Mouse (Mus musculus): Measurements from ENCODE around the gene 2010111I01Rik.

Gene 2010111I01Rik

DNA sequence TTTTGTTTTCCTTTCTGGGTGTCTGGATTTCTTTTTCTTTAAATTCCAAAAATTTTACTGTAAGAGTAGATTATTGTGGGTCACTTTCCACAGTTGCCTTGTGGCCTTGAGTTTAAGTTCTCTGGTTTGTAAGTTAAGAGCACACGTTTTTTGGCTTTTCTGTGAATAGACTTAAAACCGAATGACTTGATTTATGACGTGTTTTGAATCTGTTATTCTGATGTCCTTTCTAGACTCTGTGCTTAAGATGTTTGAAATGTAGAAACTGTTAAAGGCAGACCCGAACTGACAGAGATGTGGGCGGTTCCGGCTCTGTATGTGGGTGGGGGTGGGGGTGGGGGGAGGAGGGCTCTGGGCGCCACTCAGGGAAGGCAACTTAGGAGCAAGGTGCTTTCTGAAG, 282.3 kb downstream of the 2010111I01Rik start:
- no peak for DNase-seq

DNA sequence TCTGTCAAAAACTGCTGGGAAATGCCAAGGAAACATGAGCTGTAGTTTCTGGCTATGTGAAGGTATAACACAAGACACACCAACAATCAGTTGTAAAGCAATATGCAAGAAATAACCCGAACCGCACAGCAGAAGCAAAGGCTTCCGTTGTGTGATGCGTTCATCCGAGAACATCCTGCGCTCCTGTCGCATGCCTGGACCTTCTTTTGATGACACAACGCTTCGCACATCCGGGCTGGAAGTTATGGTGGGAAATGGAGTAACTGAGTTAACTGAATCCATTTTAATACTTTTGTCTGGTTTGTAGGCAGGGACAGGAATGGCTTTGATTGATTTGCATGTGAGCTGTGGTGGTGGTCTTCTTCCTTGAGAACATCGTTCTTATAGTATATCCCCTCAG, 282.9 kb downstream of the 2010111I01Rik start:
- DNase-seq, result no peak

DNA sequence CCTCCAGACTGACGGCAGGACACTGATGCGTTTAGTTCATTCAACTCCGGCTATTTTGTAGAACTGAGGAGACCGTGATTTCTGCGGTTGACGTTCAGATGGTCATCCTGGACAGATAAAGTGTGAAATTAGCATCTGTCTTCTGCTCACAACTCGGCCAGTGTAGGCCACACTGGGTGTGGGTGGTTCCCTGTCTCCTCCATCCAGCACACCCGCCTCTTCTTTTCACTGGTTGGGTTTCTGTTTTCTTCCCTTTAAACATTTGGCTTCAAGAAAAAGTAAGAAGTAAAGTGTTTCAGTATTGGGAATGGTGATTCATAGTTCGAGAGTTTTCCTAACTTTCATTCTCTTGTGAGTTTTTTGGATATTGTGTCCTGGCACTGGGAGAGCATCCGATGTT, 283.6 kb downstream of the 2010111I01Rik start:
- no peak for DNase-seq

DNA sequence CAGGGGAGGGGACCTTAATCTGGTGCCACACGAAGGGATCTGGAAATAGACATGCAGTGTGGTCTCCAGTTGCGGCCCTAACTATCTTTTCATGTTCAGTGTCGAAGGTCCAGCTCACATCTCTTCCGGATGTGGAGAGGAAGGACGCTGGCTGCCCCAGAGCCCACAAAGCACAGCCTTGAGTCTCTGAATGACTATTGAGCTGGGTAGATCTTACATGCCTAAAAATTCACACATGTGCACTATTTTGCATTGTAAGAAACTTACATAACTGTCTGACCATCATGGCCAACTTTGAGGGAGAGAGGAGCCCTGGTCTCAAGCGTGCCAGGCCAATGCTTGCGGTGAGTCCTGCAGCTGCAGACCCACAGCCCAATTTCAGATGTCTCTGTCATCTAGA, 284.5 kb downstream of the 2010111I01Rik start:
- no peak for DNase-seq

DNA sequence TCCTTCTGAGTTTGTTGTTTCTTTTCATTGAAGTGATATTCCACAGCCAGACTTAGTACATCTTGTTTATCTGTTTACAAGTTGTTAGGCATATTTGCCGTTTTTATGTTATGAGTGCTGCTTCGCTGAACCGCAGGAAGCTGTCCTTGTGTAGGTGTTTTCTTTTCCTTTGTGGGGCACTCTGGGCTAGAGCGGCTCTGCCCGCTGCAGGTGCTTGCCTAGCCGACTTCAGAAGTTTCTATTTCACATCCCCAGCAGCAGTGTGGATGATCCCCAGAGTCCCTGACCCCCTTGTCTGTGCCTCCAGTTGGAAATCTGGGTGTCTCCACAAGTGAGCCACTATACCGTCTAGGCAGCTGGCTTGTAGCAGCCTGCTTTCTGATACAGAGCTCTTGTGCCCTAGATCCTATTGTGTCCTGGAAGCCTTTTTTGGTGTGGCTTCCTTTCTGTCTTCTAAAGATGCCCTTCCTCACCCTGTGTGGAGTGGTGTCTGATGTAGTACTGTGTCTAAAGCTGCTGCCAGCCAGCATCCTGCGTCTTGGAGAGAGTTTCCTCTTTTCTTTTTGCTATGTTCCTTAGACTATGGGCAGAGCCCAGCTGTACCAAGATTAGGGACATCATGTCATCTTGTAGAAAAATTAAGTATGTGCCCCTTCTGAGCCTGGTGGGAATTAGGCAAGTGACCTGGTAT, 285.2 kb downstream of the 2010111I01Rik start:
- DNase-seq, result no peak

DNA sequence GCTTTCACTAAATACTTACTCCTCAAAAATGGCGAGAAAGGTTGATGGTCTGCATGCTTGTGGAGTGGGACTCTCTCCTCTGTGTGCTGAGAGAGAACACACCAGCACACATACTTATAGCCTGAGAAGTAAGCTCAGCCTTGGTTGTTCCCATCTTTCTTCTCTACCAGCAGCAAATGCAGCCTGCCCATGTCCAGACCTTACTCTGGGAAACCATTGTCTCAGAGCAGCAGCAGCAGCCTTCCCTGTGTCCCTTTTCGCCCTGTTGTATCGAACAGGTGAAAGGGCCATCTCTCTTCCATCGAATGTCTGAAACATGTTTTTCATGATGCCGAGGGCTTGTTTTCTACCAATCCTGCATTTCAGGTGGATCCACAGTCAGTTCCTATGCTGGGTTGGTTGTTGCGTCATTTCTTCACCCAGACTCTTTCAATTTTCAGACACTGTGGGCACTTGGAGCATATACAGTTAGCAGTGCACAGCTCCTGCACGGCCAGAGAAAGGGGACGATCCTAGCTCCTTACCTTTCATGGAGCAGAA, 285.8 kb downstream of the 2010111I01Rik start:
- DNase-seq, result no peak

DNA sequence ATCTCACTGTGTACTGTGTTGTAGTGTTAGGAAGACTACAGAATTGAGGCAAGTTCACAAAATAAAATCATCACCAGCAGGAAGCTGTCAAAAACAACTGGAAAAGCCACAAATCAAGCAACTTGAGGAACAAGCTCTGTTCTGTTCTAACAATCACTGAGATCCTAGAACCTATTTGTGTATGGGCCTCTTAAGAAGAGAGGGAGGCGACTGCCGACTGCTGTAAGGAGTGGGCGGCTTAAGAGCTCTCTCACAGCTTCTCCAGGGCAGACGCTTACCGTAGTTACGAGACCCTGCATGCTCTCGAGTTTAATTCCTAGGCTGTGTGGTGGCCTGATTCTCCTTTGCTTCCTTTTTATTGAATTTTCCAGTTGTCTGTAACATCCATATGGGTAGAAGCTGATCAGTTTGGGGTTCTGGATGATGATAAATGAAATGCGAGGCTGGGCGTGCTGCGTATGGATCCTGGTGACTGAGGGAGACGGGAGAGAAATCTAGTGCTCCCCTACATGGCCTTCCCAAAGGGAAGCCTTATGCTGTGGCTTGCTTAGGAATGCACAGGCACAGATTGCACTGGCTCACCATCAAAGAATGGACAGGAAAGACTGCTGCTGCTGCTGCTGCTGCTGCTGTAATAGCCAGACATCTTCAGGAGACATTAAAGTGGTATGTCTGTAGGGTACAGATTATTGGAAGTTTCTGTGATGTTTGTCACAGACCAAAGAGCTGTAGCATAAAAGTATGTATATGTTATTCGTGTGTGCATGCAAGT, 286.6 kb downstream of the 2010111I01Rik start:
- no peak for DNase-seq

DNA sequence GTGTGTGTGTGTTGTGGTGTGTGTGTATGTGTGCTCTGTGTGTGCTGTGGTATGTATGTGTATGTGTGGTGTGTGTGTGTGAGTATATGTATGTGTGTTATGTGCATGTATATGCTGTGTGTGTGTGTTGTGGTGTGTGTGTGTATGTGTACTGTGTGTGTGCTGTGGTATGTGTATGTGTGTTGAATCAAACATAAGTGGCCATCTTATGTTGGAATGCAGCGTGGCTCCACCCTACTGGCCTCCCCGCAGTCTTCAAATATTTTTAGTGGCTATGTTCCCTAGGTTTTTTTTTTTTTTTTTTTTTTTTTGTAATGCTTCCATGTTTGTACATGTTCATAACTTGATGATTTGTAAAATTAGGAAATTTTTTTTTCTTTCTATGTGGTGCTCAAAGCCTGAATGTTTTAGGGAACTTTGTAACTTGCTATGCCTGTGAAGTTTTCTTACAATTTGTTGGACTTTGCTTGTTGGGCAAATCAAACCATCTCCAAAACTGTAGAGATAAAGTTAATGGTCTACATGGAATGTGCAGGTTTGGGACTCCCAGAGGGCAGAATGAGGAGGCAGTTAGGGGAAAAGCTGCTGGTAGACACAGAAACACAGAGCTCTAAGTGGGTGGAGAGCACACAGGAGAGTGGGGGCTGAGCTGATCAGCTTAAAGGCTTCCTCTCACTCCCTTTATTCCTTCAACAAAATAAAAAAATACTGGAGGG, 287.8 kb downstream of the 2010111I01Rik start:
- no peak for DNase-seq

DNA sequence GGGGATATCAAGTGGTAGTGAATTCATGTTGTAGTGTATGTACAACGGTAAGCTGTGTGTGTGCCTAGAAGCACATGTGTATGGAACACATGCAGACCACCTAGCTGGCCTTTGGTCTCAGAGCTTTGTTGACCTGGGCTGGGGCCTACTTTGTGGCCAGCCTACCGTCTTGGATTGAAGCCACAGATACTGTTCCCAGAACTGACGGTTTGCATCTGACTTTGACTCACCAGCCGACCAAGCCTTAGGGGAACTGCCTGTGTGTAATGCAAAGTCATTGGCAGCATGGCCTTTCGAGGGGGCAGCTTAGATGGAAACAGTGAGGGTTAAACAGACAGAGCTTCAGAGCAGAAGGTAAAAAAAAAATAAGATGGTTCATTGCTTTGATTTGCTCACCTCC, 288.5 kb downstream of the 2010111I01Rik start:
- DNase-seq, result no peak

DNA sequence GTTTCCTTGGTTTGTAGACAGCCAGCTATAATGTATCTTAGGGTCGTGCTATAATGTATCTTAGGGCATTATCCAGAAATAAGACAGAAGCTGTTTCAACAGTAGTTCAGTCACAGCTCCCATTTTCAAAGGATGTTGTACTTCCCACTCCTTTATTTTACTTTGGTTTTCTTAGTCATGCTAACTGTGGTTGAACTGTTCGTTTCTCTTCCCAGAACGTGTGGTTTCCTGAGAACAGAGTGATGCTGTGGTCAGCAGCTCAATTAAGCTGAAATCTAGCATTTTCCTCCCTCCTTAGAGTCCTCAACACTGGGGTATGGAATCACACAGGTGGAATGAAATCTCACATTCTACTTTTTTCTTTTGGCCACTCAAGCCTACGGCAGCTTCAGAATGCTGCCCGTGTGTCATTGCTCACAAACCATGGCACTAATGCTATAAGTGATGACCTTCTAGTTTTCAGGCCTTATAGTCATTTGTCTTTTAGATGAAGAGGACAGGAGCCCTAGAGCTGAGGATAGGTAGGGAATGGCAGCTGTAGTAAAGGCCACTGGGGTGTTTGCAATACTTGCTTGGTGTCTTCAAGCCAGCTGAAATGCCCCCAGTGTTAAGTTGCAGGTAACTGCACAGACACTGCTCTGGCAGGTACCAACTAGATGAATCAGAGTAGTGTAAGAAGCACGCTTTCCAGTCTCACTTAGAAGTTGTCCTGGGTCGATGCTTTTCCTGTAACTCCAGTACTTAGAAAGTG, 289.4 kb downstream of the 2010111I01Rik start:
- no peak for DNase-seq

DNA sequence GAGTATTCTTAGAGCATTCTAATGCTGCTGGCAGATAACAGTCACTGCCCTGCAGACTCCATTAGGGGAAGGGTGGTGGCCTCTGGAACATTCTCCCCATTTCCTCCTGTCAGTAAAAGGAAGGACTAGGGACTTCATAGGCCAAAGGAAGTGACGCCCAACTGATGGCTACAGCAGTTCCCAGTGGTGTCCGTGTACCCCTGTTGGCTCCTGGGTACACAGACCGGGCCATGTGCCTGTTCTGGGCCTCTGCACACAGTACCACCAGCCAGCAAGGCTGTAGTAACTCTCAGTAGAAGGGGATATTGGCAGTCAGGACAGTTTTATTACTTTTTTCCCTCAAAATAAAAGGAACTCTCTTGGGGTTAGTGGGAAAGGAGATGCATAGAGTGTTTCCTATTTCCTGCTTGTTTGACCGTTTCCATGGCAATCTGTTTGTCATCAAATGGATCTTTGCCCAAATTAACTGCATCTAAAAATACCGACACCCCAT, 290.9 kb downstream of the 2010111I01Rik start:
- no peak for DNase-seq

DNA sequence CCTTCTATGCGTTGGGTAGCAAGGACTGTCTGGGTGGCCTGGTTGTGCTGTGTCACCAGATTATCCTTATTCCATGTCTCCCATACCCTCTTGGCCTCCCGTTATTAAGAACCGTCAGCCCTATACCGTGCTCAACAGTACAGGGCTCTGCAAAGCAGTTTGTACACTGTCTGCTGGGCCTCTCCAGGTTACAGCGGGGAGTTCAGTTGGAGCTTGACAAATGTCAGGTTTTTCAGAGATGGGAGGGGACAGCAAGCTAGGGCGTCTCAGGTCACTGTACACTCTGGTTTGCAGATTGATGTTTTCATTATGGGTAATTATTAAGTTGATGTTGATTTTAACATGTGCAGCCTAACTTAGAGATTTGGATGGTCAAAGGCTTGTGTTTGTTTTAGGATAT, 291.5 kb downstream of the 2010111I01Rik start:
- no peak for DNase-seq

DNA sequence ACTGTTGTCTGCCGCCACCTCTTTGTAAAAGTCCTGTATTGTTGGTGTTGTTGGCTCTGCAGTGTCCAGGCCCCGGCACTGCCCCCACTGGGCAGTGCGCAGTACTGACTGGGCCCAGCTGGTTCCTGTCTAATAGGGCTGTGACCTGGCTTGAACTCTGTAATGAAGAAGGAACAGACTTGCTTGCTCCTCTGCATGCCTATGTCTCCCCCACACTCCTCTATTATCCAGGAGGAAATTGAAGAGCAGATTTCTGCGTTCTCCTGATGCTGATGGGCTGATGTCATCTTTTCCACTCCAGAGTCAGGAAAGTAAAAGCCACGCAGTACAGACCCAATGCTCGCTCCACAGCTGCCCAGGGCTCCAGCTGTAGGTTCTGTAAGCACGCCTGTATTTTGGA, 292.1 kb downstream of the 2010111I01Rik start:
- DNase-seq, result peak; percentile 46

DNA sequence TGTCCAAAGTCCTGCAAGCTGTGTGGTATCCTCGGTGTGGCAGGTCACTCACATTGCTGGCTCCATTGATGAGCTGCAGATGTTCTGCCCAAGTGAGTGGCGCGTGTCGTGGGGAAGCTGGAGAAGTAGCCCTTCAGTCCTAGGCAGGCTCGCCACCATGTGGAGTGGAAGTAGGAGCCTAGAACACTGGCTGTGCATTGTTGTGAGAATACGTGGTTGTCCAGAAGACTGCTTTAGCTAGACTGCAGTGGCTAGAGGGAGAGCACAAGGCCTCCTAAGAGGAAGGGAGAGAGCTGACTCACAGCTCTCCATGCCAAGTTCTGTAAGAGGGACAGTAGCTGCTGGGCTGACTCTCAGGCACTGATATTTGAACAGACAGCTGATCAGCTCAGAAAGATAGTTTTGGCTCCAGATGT, 293.5 kb downstream of the 2010111I01Rik start:
- DNase-seq, result no peak

DNA sequence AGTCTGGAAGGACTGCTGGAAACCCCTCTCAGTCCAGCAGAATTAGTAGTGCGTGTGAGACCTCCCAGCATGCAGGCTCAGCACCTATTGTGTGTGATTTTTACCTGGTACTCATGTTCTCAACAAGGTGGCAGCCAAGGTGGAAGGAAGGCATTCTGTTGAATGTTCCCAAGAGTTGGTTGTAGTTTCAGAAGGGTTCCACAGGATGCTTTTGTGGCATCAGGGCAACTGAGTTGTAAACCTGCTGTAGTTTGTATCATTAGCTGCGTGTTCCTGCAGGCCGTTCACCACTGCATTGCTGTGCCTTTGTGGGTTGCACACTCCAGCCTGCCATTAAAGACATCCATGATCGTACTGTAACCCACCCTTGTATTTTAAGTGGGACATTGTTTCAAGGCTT, 294.0 kb downstream of the 2010111I01Rik start:
- no peak for DNase-seq

DNA sequence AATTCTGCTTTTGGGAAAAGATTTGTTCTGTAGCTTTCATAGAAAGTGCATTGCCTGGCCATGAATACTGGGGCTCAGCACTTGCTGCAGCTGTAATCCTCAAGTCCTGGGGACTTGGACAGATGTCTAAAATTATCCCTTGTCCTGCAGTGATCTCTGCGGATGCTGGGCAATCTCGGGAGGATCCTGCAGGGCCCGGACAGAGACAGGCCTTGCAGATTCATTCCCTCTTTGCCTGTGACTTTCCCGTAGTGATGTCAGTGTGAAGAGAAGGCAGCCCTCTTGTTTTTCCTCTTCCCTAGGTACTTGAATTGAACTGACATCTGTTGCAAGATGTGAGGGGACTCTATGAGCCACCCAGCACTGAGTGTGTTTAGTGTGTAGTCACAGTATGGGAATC, 295.4 kb downstream of the 2010111I01Rik start:
- DNase-seq, result no peak

DNA sequence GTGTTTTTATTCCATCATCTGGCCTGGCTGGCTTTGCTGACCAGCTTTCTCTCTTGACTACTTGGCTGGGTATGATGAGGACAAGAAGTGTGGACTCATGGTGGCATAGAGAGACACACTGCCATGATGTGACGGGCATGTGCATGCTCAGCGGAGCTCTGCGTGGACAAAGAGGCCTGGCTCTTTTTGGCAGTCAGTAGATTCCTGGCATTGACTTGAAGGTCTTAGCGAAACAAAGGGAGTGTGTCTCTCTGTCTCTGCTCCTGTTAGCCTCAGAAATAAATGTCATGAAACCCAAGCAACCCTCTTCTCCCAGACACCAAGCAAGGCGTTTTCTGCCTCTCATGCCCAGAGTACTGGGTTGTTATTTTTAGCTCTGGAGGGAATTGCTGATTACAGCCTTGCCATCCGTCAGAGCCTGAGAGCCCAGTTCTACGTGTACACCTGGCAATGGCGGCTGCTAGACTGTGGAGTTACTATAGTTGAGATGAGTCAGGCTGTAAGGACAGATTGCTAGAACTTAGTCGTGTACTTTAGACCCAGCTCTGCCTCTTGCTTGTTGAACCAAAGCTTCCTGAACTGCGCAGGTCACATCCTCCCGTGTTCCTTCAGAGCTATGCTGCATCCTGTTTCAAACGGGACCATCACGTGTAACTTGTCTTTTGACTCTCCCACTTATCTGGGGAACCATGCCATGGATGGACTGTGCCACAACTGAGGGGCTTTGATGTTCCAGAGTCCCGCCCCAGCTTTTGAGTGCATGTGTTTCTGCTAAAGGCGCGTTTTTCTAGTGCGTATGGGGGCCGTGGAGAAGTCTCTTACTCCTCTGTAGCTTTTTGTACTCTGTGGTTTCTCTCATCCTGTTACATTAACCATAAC, 296.3 kb downstream of the 2010111I01Rik start:
- DNase-seq, result no peak

DNA sequence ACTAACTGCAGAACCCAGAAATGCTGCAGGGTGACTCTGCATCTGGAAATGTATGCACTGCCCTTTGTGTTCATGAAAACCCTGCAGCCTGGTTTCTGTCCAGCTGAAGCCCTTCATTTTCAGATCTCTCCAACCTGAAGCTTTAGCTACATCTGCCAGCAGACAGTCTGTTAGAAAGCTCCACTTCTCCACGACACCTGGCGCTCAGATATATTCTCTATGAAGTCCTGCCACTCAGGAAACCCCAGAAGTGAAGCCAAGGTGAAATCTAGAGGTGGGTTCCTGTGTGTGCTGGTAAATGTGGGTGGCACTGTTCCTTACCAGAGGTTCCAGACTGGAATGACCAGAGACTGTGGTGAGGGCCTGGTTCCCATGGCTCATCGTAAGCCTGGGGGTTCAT, 297.0 kb downstream of the 2010111I01Rik start:
- no peak for DNase-seq

DNA sequence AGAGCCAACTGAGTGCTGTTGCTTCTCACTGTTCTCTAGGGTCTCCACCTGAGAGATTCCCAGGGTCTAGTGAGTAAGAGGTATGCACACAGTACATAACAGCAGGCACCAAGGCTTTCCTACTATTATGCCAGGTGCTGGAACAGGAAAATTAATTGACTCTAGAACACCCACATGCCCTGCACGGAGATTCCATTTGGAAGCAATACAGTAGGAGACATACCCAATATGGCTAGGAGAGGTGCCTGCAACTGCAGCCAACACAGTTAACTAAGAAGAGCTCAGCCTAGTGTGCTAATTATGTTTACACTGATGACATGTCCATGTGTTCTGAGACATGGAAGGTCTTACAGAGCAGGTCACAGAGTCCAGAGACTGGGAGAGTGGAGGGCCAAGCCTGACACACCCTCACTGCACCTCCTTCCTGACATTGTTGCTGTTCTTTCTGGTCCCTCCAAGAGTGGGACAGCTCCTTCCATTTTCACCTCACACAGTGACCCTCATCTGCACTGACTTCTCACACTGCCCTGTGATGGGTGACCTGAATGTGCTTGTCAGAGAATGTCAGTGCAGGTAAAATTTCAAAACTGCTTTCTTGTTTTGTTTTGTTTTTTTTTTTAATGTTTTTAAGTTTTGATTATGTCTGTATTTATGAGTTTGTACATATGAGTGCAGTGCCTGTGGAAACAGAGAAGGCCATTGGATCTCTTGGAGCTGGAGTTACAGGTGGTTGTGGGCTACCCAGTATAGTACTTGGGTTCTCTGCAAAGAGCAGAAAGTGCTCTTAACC, 297.7 kb downstream of the 2010111I01Rik start:
- no peak for DNase-seq

DNA sequence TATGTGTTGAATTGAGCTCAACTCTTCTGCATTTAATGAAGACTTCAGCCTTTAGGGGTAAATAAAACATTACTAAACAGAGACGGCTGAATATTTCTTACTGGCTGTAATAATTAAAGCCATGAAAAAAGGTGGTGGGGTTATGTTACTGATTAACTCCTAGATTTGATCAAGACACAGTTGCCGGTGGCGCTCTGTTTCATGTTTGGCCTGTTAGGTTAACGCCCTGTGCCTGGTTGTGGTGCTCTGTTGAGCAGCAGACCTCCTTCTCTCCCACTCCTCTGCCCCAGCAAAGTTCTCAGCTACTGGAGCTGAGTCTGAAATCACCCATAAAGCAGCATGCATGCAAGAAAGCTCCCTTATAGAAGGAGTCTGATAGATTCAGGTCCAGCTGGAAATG, 303.7 kb downstream of the 2010111I01Rik start:
- no peak for DNase-seq

DNA sequence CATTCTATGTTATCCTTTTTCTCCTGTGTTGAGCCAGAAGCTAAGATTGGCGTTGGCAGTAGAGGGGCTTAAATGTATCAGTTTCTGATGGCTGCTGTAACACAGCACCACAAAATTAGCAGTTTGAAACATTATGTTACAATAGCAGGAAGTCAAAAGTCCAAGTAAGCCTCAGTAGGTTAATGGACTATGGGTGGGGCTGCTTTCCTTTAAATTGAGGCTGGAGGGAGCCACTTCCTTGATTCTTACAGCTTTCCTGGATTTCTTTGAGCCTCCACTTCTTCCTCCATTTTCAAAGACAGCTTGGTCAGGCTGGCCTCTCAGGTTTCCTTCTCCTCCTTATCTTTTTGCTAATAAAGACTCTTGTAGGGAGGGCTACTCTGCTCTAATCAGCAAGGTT, 304.1 kb downstream of the 2010111I01Rik start:
- DNase-seq, result no peak
